Mouse (Mus musculus): ENCODE measurements at regions not wholly inside any gene's neighbourhood (a gene's known extent, or its start where the extent isn't known, plus 50 kb on each side); places are given as distances from the start of the nearest gene placed in this dataset.

- no peak for ATAC-seq
- no peak for DNase-seq (ENCODE audit: low spot score)
These were observed 78.0 kb upstream of the Ralgps2 start for GRCm38 (mm10) chr1:157017198-157017994.

GRCm38 (mm10) chr1:157016625-157017024 is 77.2 kb upstream of the Ralgps2 start:
- Histone ChIP-seq H3K27me3 (replicated peaks; ENCODE audit: control insufficient read depth, insufficient read depth, low read length) (no peaks in the 10 kb centered on the region), H3K4me3 (ENCODE audit: low read depth, low read length) (no peak overlapping the region), H3K4me1 (ENCODE audit: control insufficient read depth, insufficient read depth, low read length) (no peaks in the 10 kb centered on the region), H3K27ac (ENCODE audit: low read depth, low read length) (no peak overlapping the region), H3K36me3 (ENCODE audit: control insufficient read depth, insufficient read depth, low read length) (no peaks in the 10 kb centered on the region), H3K9ac (ENCODE audit: low read length) (no peak overlapping the region), H3K9me3 (replicated peaks; ENCODE audit: control insufficient read depth, low read length) (no peaks in the 10 kb centered on the region), H3K4me2 (ENCODE audit: low read length) (no peak overlapping the region)
- ATAC-seq (no peak), DNase-seq (ENCODE audit: low spot score) (no peak)
- WGBS: 39% methylated on average over 8 of the region's 8 CpGs

More at GRCm38 (mm10) chr1:157017198-157017994, 78.0 kb upstream of the Ralgps2 start:
- Histone ChIP-seq H3K4me3 (ENCODE audit: low read depth, low read length) (no peak overlapping the region), H3K27ac (ENCODE audit: low read depth, low read length) (no peak overlapping the region), H3K36me3 (ENCODE audit: control insufficient read depth, insufficient read depth, low read length) (no peaks in the 10 kb centered on the region), H3K27me3 (replicated peaks; ENCODE audit: control insufficient read depth, insufficient read depth, low read length) (no peaks in the 10 kb centered on the region), H3K9me3 (replicated peaks; ENCODE audit: control insufficient read depth, low read length) (no peaks in the 10 kb centered on the region), H3K4me2 (ENCODE audit: low read length) (no peak overlapping the region), H3K4me1 (ENCODE audit: control insufficient read depth, insufficient read depth, low read length) (no peaks in the 10 kb centered on the region), H3K9ac (ENCODE audit: low read length) (no peak overlapping the region)
- WGBS: 63% methylated on average over 13 of the region's 13 CpGs

DNA sequence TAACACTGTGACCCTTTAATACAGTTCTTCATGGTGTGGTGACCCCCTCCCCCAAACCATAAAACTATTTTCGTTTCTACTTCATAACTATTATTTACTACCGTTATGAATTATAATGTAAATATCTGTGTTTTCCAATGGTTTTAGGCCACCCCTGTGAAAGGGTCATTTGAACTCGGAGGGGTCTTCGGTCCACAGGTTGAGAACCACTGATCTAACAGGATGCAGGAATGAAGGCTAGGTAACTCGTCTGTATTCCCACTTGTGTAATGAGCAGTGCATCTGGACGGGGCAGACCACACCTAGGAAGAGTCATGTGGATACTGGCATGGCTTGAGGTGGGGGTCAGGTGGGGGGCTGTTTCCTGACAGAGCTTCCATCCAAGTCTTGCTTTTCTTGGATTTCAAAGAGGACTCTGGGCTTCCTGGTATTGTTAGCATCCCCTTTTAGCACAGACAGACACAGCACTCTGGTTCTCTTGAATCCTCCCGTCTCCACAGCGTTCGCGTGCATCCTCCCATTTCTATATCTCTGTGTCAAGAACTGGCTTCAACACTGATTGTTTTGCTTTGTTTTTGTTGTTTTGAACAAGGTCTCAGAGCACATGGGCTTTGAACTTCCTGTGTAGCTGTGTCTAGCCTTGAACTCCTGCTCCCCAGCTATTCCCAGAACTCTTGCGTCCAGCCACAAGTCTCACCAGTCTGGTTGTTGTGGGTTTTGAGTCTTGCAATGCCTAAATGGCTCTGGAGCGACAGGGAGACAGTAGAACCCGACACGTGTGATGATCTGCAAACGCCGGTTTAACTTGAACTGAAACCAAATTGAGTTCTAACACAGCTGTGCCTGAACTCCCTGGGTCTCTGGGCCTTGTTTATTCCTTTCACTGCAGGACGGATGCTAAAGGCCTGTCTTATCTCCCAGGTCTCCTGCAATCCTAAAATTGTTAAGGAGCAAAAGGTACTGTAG is 75.4 kb upstream of the Ralgps2 start:
- Histone ChIP-seq H3K9ac (ENCODE audit: low read length) (no peak overlapping the region), H3K27ac (ENCODE audit: low read depth, low read length) (no peak overlapping the region), H3K4me2 (ENCODE audit: low read length) (no peak overlapping the region), H3K4me1 (ENCODE audit: control insufficient read depth, insufficient read depth, low read length) (no peaks in the 10 kb centered on the region), H3K36me3 (ENCODE audit: control insufficient read depth, insufficient read depth, low read length) (no peaks in the 10 kb centered on the region), H3K4me3 (ENCODE audit: low read depth, low read length) (no peak overlapping the region), H3K9me3 (replicated peaks; ENCODE audit: control insufficient read depth, low read length) (no peaks in the 10 kb centered on the region), H3K27me3 (replicated peaks; ENCODE audit: control insufficient read depth, insufficient read depth, low read length) (no peaks in the 10 kb centered on the region)
- DNase-seq (ENCODE audit: low spot score) (no peak), ATAC-seq (no peak)
- 90% methylated on average over 17 of the region's 17 CpGs for WGBS

GRCm38 (mm10) chr1:157013669-157014048 is 74.2 kb upstream of the Ralgps2 start:
- WGBS: 79% methylated on average over 7 of the region's 7 CpGs

GRCm38 (mm10) chr1:157012950-157013668 is 73.7 kb upstream of the Ralgps2 start:
- no peak overlapping the region for H3K9ac ChIP-seq (ENCODE audit: low read length)
- whole genome bisulfite sequencing: 84% methylated on average over 7 of the region's 7 CpGs
- no peak overlapping the region for H3K27ac ChIP-seq (ENCODE audit: low read depth, low read length)
- H3K36me3 ChIP-seq (ENCODE audit: control insufficient read depth, insufficient read depth, low read length): no peaks in the 10 kb centered on the region
- H3K9me3 ChIP-seq (replicated peaks; ENCODE audit: control insufficient read depth, low read length): no peaks in the 10 kb centered on the region
- no peaks in the 10 kb centered on the region for H3K4me1 ChIP-seq (ENCODE audit: control insufficient read depth, insufficient read depth, low read length)
- H3K4me2 ChIP-seq (ENCODE audit: low read length): no peak overlapping the region
- H3K27me3 ChIP-seq (replicated peaks; ENCODE audit: control insufficient read depth, insufficient read depth, low read length): no peaks in the 10 kb centered on the region
- ATAC-seq (no peak), DNase-seq (ENCODE audit: low spot score) (no peak)
- no peak overlapping the region for H3K4me3 ChIP-seq (ENCODE audit: low read depth, low read length)

More at GRCm38 (mm10) chr1:157013669-157014048, 74.2 kb upstream of the Ralgps2 start:
- ATAC-seq (no peak), DNase-seq (ENCODE audit: low spot score) (no peak)
- Histone ChIP-seq H3K4me1 (ENCODE audit: control insufficient read depth, insufficient read depth, low read length) (no peaks in the 10 kb centered on the region), H3K9ac (ENCODE audit: low read length) (no peak overlapping the region), H3K9me3 (replicated peaks; ENCODE audit: control insufficient read depth, low read length) (no peaks in the 10 kb centered on the region), H3K27ac (ENCODE audit: low read depth, low read length) (no peak overlapping the region), H3K27me3 (replicated peaks; ENCODE audit: control insufficient read depth, insufficient read depth, low read length) (no peaks in the 10 kb centered on the region), H3K4me3 (ENCODE audit: low read depth, low read length) (no peak overlapping the region), H3K4me2 (ENCODE audit: low read length) (no peak overlapping the region), H3K36me3 (ENCODE audit: control insufficient read depth, insufficient read depth, low read length) (no peaks in the 10 kb centered on the region)

DNA sequence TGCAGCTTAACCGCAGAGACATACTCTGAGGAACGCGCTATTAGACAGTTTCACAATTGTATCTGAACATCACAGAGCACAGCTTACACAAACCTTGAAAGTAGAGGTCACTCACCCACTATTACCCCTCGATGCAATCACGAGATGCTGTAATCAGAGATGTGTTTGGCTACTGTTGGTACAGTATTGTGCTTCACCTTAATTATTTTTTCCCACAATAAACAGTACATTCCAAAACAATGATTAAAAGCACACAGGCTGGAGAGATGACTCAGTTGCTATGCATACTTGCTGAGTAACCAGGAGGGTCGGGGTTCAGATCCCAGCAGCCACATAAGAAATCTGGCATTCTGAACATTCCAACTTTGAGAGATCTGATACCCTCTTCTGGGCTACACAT is 71.8 kb upstream of the Ralgps2 start:
- Histone ChIP-seq H3K27ac (ENCODE audit: low read depth, low read length) (no peak overlapping the region), H3K9ac (ENCODE audit: low read length) (no peak overlapping the region), H3K9me3 (replicated peaks; ENCODE audit: control insufficient read depth, low read length) (no peaks in the 10 kb centered on the region), H3K4me3 (ENCODE audit: low read depth, low read length) (no peak overlapping the region), H3K27me3 (replicated peaks; ENCODE audit: control insufficient read depth, insufficient read depth, low read length) (no peaks in the 10 kb centered on the region), H3K36me3 (ENCODE audit: control insufficient read depth, insufficient read depth, low read length) (no peaks in the 10 kb centered on the region), H3K4me2 (ENCODE audit: low read length) (no peak overlapping the region), H3K4me1 (ENCODE audit: control insufficient read depth, insufficient read depth, low read length) (no peaks in the 10 kb centered on the region)
- DNase-seq (ENCODE audit: low spot score) (no peak), ATAC-seq (no peak)
- WGBS: 87% methylated on average over 6 of the region's 6 CpGs

GRCm38 (mm10) chr1:157009427-157009826 is 70.0 kb upstream of the Ralgps2 start:
- no peak overlapping the region for H3K9ac ChIP-seq (ENCODE audit: low read length)
- no peaks in the 10 kb centered on the region for H3K36me3 ChIP-seq (ENCODE audit: control insufficient read depth, insufficient read depth, low read length)
- H3K4me1 ChIP-seq (ENCODE audit: control insufficient read depth, insufficient read depth, low read length): no peaks in the 10 kb centered on the region
- no peak for DNase-seq (ENCODE audit: low spot score)
- no peak overlapping the region for H3K4me2 ChIP-seq (ENCODE audit: low read length)
- WGBS: 79% methylated on average over 9 of the region's 9 CpGs
- no peak overlapping the region for H3K4me3 ChIP-seq (ENCODE audit: low read depth, low read length)
- no peak overlapping the region for H3K27ac ChIP-seq (ENCODE audit: low read depth, low read length)
- H3K9me3 ChIP-seq (replicated peaks; ENCODE audit: control insufficient read depth, low read length): no peaks in the 10 kb centered on the region
- ATAC-seq: no peak
- H3K27me3 ChIP-seq (replicated peaks; ENCODE audit: control insufficient read depth, insufficient read depth, low read length): no peaks in the 10 kb centered on the region

DNA sequence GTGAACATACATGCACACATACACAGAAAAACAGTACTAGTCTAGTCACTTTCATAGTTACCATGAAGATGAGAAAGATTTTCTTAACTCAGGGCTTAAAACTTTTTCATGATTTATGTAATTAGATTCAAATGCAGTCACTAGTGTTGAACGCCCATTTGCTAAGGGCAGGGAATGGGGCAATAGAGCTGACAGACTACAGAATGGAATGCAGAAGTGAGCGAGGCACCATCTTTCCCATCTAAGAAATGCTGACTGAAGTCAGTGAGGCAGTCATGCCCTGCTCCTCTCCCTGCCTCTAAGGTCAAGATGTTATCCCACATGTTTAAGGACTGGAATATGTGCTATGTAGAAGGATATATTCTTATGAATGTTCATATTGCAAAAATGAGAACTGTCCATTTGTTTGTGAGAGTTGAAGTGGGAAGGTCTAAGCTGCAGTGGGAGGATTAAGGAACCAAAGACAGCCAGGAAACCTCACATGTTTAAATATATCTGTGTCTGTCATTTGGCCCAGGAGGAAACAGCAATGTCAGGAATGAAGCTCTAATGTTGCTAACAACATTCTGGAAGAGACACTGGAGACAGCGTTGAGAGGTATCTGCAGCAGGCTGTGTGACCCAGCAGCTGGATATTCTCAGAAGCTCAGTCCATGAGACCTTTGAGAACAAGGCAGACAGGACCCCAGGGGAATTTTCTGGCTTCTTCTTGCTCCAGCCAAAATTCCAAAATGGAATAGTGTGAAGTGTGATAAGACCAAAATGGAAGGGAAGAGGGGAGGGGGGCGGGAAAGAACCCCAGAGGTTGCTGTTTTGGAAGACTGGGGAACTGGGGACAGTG is 68.7 kb upstream of the Ralgps2 start:
- Histone ChIP-seq H3K4me1 (ENCODE audit: control insufficient read depth, insufficient read depth, low read length) (no peaks in the 10 kb centered on the region), H3K27ac (ENCODE audit: low read depth, low read length) (no peak overlapping the region), H3K4me2 (ENCODE audit: low read length) (no peak overlapping the region), H3K9me3 (replicated peaks; ENCODE audit: control insufficient read depth, low read length) (no peaks in the 10 kb centered on the region), H3K36me3 (ENCODE audit: control insufficient read depth, insufficient read depth, low read length) (no peaks in the 10 kb centered on the region), H3K4me3 (ENCODE audit: low read depth, low read length) (no peak overlapping the region), H3K27me3 (replicated peaks; ENCODE audit: control insufficient read depth, insufficient read depth, low read length) (no peaks in the 10 kb centered on the region), H3K9ac (ENCODE audit: low read length) (no peak overlapping the region)
- no peak for DNase-seq (ENCODE audit: low spot score)
- no peak for ATAC-seq
- 87% methylated on average over 4 of the region's 4 CpGs for WGBS

Measured in forebrain, embryonic 14.5 days (tissue).